Mouse (Mus musculus) spleen, postnatal 36 days (tissue): Measurements from ENCODE around the gene Mical2.

Source experiments
- DNase-seq, 2 experiments: peaks; one replicate each; pipeline ENCODE4 v3.0.0; 2022; ENCODE audit warnings: low spot score in 2 of 2, mixed read lengths in 1 of 2

Mical2 gene

DNA sequence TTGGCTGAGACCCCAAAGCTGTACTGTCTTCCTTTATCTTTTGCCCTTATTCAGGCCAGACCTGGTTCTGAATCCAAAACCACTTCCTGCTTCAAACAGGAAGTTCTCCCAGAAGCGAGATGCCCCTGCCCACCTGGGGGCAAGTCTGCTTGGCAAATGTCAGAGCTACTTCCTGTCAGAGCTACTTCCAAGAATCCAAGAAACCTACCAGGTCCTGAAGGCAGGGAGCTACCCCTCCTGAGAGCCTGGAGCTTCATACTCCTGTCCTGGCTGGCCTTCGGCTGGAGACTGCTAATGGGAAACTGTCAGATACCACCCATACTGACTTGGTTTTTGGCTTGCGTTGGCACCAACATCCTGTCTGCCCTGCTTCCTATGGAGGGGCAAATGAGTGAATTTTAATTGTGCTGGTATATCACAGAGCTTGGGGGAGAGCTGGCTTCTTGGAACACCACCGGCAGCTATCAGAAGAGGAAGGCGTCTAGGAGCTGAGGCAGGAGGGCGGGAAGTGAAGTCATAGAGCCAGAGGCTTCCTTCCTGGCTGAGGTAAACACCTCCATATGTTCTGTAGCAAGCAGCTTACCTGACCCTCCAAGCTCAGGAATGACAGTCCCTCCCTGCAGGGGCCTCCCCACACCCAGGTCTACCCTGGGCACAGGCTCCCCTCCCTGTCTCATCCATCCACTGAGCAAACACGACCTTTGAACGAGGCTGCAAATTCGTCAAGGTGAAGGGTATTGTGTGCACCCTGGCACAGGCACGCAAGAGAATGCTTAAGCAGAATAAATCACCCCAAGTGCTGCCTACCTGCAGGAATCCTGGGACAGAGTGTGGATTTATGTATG lies 17.1 kb upstream of the Mical2 start:
- no peak for DNase-seq

- DNase-seq = no peak
Observed at GRCm38 (mm10) chr7:112209621-112210020, 16.0 kb upstream of the Mical2 start.

GRCm38 (mm10) chr7:112212921-112213721 lies 12.5 kb upstream of the Mical2 start:
- peak in 1 of 2 experiments; percentile 15 for DNase-seq

GRCm38 (mm10) chr7:112215871-112216270 lies 9.8 kb upstream of the Mical2 start:
- no peak for DNase-seq

- DNase-seq = no peak
Observed at GRCm38 (mm10) chr7:112216720-112217119, 8.9 kb upstream of the Mical2 start.

- DNase-seq = no peak
Observed at GRCm38 (mm10) chr7:112217208-112217607, 8.4 kb upstream of the Mical2 start.

GRCm38 (mm10) chr7:112222733-112223524 lies 2.7 kb upstream of the Mical2 start:
- no peak for DNase-seq

- no peak for DNase-seq
Observed at GRCm38 (mm10) chr7:112224854-112225253, 802 bp upstream of the Mical2 start.

- DNase-seq = no peak
Observed at GRCm38 (mm10) chr7:112226446-112227265, 1.0 kb downstream of the Mical2 start.

DNA sequence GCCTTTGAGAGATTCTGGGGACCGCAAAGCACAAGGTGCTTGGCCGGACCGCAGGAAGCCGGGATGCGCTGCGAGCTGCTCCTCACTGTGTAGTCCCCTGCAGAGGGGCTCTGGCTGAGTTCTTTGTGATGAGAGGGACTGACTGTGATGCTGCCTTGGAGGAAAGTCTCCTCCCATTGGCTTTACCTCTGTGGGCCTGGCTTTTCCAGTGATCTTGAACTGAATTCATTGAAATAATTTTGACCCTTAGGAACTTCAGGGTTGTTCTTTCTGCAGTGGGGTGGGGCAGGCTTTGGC lies 1.6 kb downstream of the Mical2 start:
- DNase-seq = no peak

DNA sequence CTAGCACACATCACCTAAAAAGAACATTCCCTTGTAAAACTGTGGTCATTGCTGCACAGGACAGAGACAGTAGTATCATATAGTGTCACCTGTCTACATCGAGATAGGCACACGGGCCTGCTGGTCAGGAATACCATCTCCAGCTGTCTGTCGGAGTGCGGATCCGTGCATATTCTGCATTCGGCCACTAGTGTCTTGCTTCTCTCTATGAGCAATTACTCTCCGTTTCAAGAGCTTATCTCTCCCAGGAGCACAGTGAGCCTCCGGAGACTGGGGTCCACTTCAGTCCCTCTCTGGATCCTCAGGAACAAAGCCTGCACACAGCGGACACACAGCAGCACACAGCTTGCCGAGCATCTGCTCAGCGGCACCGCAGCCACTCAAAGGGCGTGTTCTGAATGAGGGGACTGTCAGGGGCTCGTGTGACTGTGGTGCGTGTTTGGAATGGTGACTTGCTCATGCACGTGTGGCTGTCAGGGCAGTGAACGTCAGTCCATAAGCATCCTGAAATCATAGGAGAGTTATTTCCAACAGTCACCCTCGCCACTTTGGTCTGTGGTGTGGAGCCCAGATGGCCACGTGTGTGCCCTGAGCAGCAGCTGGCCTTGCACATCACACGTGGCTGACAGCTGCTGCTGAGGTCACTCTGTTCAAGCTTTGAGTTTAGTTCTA lies 3.3 kb downstream of the Mical2 start:
- no peak for DNase-seq

GRCm38 (mm10) chr7:112231731-112232130 lies 6.1 kb downstream of the Mical2 start:
- no peak for DNase-seq

- DNase-seq = no peak
Observed at GRCm38 (mm10) chr7:112233345-112234005, 7.8 kb downstream of the Mical2 start.

- no peak for DNase-seq
Observed at GRCm38 (mm10) chr7:112234410-112234809, 8.8 kb downstream of the Mical2 start.

DNA sequence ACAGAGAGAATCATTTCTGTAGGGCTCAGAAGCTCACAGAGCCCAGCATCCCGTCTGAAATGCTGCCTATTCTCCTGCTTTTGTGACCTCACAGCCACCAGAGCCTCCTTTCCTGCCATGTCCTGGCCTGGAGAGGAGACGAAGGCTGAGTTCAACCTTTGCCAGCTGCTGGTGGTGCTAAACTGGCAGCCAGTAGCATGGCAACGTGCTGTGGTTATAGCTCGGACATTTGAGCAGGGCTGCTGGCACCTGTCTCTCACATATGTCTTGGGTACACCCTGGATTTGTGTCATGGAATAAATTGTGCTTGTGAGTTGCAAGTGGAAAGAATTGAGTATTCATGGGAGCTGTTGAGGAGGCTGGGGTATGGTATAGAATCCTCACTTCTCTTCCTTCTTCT lies 9.8 kb downstream of the Mical2 start:
- no peak for DNase-seq

DNA sequence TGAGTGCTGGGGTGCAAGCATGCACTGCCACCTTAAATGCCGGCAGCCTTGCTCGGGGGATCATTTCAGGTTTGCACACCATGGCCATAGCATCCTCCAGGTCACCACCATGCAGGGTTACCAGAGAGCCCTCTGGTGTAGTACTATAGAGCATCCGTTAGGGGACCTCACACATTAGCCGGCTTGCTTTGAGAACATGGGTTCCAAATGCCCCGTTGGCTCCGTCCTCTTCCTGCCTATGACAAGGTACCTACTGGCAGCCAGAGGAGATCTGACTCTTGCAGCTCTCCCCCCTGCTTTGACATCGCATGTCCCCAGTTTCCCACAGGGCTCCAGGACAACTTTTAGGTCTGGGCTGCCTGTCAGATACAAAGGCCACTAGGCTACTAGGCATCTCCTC lies 11.6 kb downstream of the Mical2 start:
- no peak for DNase-seq

DNA sequence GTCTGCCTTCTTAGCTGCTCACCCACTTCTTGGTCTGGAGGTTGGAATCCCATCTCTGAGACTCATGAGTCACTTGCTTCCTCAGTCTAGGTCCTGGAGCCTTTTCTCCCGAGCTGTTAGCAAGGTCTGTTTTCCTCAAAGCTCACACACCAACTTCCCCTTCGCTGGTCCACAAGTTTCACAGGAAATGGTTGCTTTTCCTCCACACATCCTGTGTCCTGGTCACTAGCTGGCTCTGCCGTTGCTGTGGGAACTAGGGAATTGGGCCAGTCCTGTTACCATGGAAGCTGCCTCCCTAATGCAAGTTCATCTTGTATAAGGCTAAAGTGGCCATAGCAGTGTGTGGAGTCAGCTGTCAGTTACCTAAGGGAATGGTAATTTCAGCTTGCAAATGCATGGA lies 12.2 kb downstream of the Mical2 start:
- no peak for DNase-seq

DNA sequence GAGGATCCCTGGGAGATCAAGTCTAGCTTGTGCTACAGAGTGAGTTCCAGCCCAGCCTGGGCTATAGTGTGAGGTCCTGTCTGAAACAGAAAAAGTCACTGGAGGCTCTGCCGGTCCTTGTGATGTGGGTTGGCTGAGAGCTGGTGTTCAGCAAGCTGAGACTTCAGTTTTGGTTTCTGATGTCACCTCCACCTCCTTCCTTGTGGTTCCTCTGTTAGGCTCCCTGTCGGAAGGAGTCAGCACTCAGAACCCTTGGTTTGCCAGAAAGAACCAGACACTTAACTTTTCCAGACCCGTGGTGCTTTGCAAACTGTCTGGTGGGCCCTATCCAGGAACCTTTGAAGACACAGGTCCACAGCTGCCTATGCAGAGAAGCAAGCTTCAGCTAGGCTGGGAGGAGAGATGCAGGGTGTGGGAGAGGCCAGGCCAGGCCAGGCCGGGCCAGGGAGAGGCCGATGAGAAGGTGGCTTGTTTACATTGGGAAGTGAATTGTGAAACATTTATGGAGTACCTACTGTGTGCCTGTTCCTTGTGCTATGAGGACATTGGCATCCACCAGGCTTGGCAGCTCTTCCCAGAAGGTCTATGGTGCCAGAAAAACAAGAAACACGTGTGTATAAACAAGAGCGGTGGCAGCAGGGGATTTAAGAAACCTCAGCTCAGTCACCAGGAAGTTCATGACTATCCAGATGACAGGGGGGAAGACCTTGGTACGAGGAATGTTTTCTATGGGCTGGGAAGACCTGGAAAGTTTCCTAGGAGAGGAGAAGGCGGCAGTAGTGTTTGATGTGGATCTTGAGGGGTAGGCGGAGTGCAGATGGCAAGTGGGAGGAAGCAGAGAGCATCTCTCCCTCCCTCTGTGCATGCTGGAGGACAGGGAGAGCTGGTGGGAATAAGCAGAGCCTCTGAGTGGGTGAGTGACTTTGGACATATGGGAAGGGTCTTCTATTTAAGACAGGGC lies 13.4 kb downstream of the Mical2 start:
- peak; percentile 29 to 63 for DNase-seq

GRCm38 (mm10) chr7:112240748-112241147 lies 15.1 kb downstream of the Mical2 start:
- no peak for DNase-seq
